13 mouse cellular contexts compared by ENCODE assay signal in the genomic region with DNA sequence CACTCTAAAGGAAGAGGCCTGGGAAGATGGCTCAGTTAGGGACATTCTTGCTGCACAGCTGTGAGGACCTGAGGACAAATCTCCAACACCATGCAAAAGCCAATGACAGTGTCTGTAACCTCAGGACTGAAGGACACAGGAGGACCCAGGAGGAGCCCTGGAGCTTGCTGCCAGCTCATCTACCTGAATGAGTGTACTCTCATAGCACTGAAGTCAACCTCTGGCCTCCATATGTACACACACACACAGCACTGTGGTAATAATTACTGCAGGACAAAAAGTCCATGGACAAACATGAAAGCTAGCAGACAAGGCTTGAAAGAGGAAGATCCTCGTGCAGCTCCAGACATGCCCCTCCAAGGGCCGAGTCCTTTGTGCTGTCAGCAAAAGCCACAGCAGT.
"Had no signal": no experiment of that assay in that cellular context is flagged by ENCODE, and none has a peak within 500 bp of the region (broad histone marks: within the 10 kb centered on the region; RNA-seq: fewer than 3 reads in every experiment).

No protein-coding gene starts in this region.

- H3K9ac ChIP-seq: intestine, embryonic 15.5 days; liver, embryonic 13.5 days; lung, embryonic 14.5 days had no signal

- H3K9me3 ChIP-seq: intestine, embryonic 15.5 days; liver, embryonic 13.5 days; megakaryocyte, embryonic 14.5 days had no signal

- H3K27ac ChIP-seq: intestine, embryonic 15.5 days; liver, embryonic 13.5 days had no signal

- ATAC-seq: intestine, embryonic 15.5 days; midbrain, embryonic 16.5 days had no signal

- H3K36me3 ChIP-seq: intestine, embryonic 15.5 days; liver, embryonic 13.5 days had no signal

- H3K4me2 ChIP-seq: intestine, embryonic 15.5 days; liver, embryonic 13.5 days; lung, embryonic 14.5 days; midbrain, embryonic 11.5 days had no signal

- H3K27me3 ChIP-seq: intestine, embryonic 15.5 days; liver, embryonic 13.5 days; megakaryocyte, embryonic 14.5 days had no signal

- H3K4me3 ChIP-seq: intestine, embryonic 15.5 days; liver, embryonic 13.5 days; megakaryocyte, embryonic 14.5 days had no signal

- DNase-seq: kidney, adult 18-20 months; kidney, postnatal 10 days; layer of hippocampus, postnatal 36 days; liver, embryonic 13.5 days; lung, embryonic 14.5 days; lung, postnatal 10 days; lung, postnatal 4 days; thymus, adult 18-20 months; thymus, postnatal 14 days had no signal
